Mouse (Mus musculus): ENCODE measurements at regions not wholly inside any gene's neighbourhood (a gene's known extent, or its start where the extent isn't known, plus 50 kb on each side); places are given as distances from the start of the nearest gene placed in this dataset.

GRCm38 (mm10) chr2:139132121-139132520 lies 361.6 kb upstream of the Sptlc3 start:
- no peak for TF ChIP-seq CTCF (IDR thresholded peaks at IDR 0.05; ENCODE audit: borderline replicate concordance, insufficient read depth, low read depth, low read length)
- TF ChIP-seq POLR2A (IDR thresholded peaks at IDR 0.05; ENCODE audit: borderline replicate concordance, insufficient read depth, low read length) = no peak

All from cerebellum, adult 2 months (tissue).